Mouse (Mus musculus) retina, postnatal 7 days (tissue): ENCODE data around the gene Hsp90ab1.
A peak's percentile ranks its signal among the peaks of the same experiment; 100 is the strongest.

Source experiments
- DNase-seq: peaks from one replicate; pipeline ENCODE4 v3.0.0-alpha.2; 2012; ENCODE audit warnings: low read depth, low spot score

The Hsp90ab1 gene

GRCm38 (mm10) chr17:45596631-45597396 lies 23.7 kb upstream of the Hsp90ab1 start:
- no peak for DNase-seq

- no peak for DNase-seq
Measured at GRCm38 (mm10) chr17:45595736-45596390, 22.8 kb upstream of the Hsp90ab1 start.

GRCm38 (mm10) chr17:45594881-45595735 lies 22.0 kb upstream of the Hsp90ab1 start:
- DNase-seq, result no peak

- DNase-seq, result no peak
Measured at GRCm38 (mm10) chr17:45594195-45594594, 21.1 kb upstream of the Hsp90ab1 start.

GRCm38 (mm10) chr17:45593479-45593878 lies 20.4 kb upstream of the Hsp90ab1 start:
- no peak for DNase-seq

- DNase-seq, result no peak
Measured at GRCm38 (mm10) chr17:45592606-45593431, 19.7 kb upstream of the Hsp90ab1 start.

- no peak for DNase-seq
Measured at GRCm38 (mm10) chr17:45591701-45592605, 18.9 kb upstream of the Hsp90ab1 start.

- no peak for DNase-seq
Measured at GRCm38 (mm10) chr17:45590410-45590809, 17.3 kb upstream of the Hsp90ab1 start.

GRCm38 (mm10) chr17:45589844-45590243 lies 16.8 kb upstream of the Hsp90ab1 start:
- DNase-seq, result no peak

- DNase-seq, result no peak
Measured at GRCm38 (mm10) chr17:45589236-45589635, 16.2 kb upstream of the Hsp90ab1 start.

GRCm38 (mm10) chr17:45588370-45588769 lies 15.3 kb upstream of the Hsp90ab1 start:
- DNase-seq, result no peak

GRCm38 (mm10) chr17:45586449-45586837 lies 13.4 kb upstream of the Hsp90ab1 start:
- no peak for DNase-seq

GRCm38 (mm10) chr17:45585725-45586448 lies 12.8 kb upstream of the Hsp90ab1 start:
- no peak for DNase-seq

GRCm38 (mm10) chr17:45584939-45585678 lies 12.0 kb upstream of the Hsp90ab1 start:
- peak; percentile 68 for DNase-seq

- DNase-seq, result no peak
Measured at GRCm38 (mm10) chr17:45584096-45584896, 11.2 kb upstream of the Hsp90ab1 start.

- DNase-seq, result no peak
Measured at GRCm38 (mm10) chr17:45582715-45583355, 9.8 kb upstream of the Hsp90ab1 start.

- no peak for DNase-seq
Measured at GRCm38 (mm10) chr17:45582188-45582587, 9.1 kb upstream of the Hsp90ab1 start.
